Mouse (Mus musculus): Measurements from ENCODE around the gene Gm49368.

The Gm49368 gene

GRCm38 (mm10) chr7:128058576-128058975 is 3.9 kb upstream of the Gm49368 start:
- no peak for DNase-seq

GRCm38 (mm10) chr7:128059091-128059490 is 3.4 kb upstream of the Gm49368 start:
- DNase-seq: no peak

- DNase-seq: no peak
Observed at GRCm38 (mm10) chr7:128063211-128063781, 813 bp downstream of the Gm49368 start.

GRCm38 (mm10) chr7:128065547-128065946 is 3.1 kb downstream of the Gm49368 start:
- DNase-seq: no peak

GRCm38 (mm10) chr7:128067847-128068246 is 5.4 kb downstream of the Gm49368 start:
- no peak for DNase-seq

DNA sequence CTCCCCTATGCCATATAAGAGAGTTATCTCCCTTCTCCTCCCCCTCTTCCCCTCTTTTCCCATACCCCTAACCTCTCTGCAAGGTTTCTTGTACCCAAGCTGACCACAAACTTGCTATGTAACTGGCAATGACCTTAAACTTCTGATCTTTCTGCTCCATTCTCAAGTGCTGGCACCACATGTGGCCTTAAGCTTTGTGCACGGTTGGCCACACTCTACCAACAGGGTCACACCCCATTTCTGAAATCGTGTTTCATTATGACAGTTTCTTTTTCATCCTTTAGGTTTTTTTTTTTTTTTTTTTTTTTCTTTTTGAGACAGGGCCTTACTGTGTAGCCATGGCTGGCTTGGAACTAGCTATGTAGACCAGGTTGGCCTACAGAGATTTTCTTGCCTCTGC is 7.4 kb downstream of the Gm49368 start:
- no peak for DNase-seq

- no peak for DNase-seq
Observed at GRCm38 (mm10) chr7:128071816-128072215, 9.3 kb downstream of the Gm49368 start.

- no peak for DNase-seq
Observed at GRCm38 (mm10) chr7:128080012-128080411, 17.5 kb downstream of the Gm49368 start.

GRCm38 (mm10) chr7:128089141-128089540 is 26.7 kb downstream of the Gm49368 start:
- no peak for DNase-seq

- DNase-seq: no peak
Observed at GRCm38 (mm10) chr7:128098135-128098534, 35.7 kb downstream of the Gm49368 start.

DNA sequence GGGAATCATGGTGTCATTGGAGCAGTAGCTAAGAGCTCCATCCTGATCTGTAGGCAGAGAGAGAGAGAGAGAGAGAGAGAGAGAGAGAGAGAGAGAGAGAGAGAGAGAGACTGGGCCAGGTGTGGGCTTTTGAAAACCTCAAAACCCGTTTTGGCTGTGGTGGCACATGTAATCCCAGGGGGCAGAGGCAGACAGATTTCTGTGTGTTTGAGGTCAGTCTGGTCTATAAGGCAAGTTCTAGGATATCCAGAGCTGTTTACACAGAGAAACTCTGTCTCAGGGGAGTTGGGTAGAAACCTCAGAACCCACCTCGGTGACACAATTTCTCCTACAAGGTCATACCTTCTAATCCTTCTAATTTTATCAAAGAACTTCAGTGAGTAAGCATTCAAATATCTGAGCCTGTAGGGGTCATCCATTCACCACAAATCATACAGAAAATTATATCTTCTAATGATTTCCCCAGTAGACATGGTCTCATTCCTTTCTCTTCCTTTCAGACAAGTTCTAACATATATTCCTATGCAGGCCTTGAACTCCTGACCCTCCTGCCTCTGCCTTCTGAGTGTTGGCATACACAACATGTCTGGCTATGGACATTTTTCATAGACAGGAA is 38.4 kb downstream of the Gm49368 start:
- no peak for DNase-seq

DNA sequence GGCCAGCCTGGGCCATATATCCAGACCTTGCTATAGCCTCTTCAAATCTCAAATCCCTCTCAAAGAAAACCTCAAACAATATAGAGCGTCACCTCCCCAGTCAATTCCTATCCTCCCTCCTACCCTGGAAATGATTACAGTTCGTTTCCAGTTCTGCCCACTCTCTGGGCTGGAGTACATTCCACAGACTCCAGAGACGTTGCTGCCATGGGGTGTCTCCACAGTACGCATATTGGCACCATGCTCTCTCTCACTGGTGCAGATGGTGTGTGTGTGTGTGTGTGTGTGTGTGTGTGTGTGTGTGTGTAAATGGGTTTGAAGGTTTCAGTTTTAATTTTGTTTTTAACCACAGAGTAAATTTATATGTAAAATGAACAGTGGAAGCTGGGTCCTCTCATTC is 42.8 kb downstream of the Gm49368 start:
- DNase-seq: no peak

DNA sequence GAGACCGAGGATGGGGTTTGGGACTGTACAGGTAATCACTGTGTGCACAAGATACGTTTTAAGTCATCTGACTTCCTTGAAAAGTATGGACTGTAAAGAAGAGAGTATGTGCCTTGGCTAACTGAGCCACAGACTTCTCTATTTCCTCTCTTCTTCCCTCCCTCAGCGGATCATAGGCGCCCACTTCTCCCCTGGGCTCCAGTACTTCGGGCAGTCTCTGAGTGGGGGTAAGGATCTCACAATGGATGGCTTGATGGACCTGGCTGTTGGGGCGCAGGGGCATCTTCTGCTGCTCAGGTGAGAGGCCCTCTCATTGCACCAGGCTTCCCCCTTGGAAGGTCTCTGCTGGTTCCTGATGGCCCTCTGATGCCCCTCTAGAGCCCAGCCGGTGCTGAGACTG is 45.0 kb downstream of the Gm49368 start:
- DNase-seq: no peak

- no peak for DNase-seq
Observed at GRCm38 (mm10) chr7:128110314-128110713, 47.8 kb downstream of the Gm49368 start.

DNA sequence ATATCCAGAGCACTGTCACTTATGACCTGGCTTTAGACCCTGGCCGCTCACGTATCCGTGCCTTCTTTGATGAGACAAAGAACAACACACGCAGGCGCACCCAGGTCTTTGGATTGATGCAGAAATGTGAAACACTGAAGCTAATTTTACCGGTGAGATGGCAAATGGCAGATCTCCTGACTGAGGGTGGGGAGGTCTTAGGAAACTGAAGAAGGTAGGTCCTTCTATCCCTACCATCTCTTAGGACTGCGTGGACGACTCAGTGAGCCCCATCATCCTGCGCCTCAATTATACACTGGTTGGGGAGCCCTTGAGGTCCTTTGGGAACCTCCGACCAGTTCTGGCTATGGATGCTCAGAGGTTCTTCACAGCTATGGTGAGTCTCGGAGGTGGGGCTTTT is 49.6 kb downstream of the Gm49368 start:
- no peak for DNase-seq

GRCm38 (mm10) chr7:128114371-128115105 is 52.1 kb downstream of the Gm49368 start:
- DNase-seq: no peak

DNA sequence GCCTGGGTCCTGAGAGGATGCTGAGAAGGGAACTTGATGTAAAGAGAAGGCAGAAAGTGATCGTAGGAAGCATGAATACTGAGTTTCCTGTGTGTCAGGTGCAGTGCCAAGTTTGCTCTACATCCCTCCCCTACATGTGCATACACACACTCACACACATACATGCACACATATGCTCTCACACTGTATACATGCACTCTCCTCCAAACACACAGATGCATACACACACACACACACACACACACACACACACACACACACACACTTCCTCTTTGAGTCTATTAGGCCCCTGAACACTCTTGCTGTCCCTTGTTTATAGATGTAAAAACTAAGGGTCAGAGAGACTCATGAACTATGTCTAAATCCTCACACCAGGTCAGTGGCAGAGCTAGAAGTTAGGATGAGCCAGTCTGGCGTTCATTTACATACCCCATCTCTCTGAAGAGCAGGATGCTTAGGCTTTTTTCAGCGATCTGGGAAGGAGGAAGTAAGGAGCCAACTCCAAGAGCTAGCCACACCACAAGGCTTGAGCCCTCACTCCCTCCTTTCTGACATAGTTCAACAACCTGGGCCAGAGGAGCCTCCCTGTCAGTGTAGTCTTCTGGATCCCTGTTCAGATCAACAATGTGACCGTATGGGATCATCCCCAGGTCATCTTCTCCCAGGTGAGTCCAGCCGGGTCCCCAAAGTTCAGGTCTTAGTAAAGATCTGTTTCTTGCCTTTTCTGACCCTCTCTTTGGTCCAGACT is 52.9 kb downstream of the Gm49368 start:
- DNase-seq: no peak

DNA sequence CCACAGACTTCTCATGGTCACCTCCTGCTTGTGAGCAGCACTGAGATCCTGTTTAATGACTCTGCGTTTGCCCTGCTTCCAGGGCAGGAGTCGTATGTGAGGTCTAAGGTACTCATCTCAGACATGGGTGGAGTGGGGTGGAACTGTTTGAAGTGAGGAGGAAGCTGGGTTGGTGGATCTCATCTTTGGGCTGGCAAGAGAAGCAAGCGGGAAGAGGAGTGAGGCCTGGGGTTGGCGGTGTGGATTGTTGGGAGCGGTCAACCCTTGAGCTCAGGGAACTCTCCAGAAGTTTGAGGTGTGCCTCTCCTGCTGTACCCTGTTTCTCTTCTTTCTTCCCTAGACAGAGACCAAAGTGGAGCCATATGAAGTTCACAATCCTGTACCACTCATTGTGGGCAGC is 53.9 kb downstream of the Gm49368 start:
- DNase-seq: no peak

GRCm38 (mm10) chr7:128119726-128120490 is 57.4 kb downstream of the Gm49368 start:
- DNase-seq: no peak

GRCm38 (mm10) chr7:128128741-128129720 is 66.5 kb downstream of the Gm49368 start, which contains the start of gene Itgax:
TSS of gene Itgax (plus strand) at chr7:128129547.
- DNase-seq: no peak

GRCm38 (mm10) chr7:128132148-128132547 is 69.7 kb downstream of the Gm49368 start:
- DNase-seq: no peak

Measured in cerebellum, adult 9-11 months (tissue).